Mouse (Mus musculus) erythroblast, embryonic 14.5 days (primary cell): ENCODE data around the gene Birc7. TPM values are rescaled to one million over a fixed set of nuclear protein-coding genes. Genes with fewer than 3 reads are reported as not detected.

ENCODE experiments used
- H3K27me3 ChIP-seq: 2 replicates; pipeline ENCODE4 v1.6.1; 2012; ENCODE audit warnings: inconsistent platforms; ENCODE audit not compliant: control insufficient read depth
- H3K36me3 ChIP-seq: 2 replicates; pipeline ENCODE4 v1.6.1; 2012; ENCODE audit warnings: mild to moderate bottlenecking, inconsistent platforms; ENCODE audit not compliant: control insufficient read depth
- H3K4me1 ChIP-seq: 2 replicates; pipeline ENCODE4 v1.6.1; 2012; ENCODE audit warnings: inconsistent platforms; ENCODE audit not compliant: control insufficient read depth
- H3K4me3 ChIP-seq: replicated peaks from 2 replicates; pipeline ENCODE3; 2012; ENCODE audit warnings: moderate library complexity, mild to moderate bottlenecking, inconsistent platforms
- H3K9me3 ChIP-seq: 2 replicates; pipeline ENCODE4 v1.6.1; 2012; ENCODE audit warnings: low read length, inconsistent platforms, mixed read lengths; ENCODE audit not compliant: control insufficient read depth
- GATA1 ChIP-seq: IDR thresholded peaks from 2 replicates; pipeline ENCODE4 v1.6.1; 2012; ENCODE audit warnings: low read length, inconsistent platforms, mixed read lengths
- TAL1 ChIP-seq: IDR thresholded peaks from 3 replicates; pipeline ENCODE4 v1.6.1; 2012; ENCODE audit warnings: low read length, inconsistent platforms, mixed read lengths
- polyA plus RNA-seq: library from polyadenylated mRNA; stranded (reverse); fragments of >175 nt; gene quantifications from 2 replicates; pipeline ENCODE4 v1.2.3, GENCODE M21; 2012

Gene Birc7
- not detected in 2 replicates for polyA plus RNA-seq

DNA sequence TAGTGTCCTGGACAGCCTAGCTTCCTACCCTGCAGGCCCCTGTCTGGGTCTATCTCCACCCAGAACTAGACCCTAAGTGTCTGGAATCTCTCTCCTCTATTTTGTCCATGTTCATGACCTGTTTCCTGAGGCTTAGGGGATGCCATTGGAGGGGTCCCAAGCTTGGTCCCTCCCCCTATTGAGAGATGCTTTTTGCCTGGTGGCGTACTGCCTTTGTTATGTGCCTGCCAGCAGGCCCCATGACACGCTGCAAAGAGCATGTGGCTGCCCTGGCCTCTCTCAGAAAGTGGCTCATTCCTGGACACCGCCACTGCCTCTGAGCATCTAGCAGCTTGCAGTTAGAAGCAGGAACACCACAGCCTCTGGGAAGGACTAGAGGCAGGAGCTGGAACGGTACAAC lies at the start of gene Birc7:
Birc7 (plus strand) TSS at position 301 of the 400 bp plus-strand sequence.
- TF ChIP-seq GATA1 (no peak), TAL1 (no peak)
- Histone ChIP-seq H3K36me3 (no peaks in the 10 kb centered on the region), H3K9me3 (no peaks in the 10 kb centered on the region), H3K27me3 (peaks cover 4% of the 10 kb centered on the region), H3K4me3 (no peak within 1 kb of the TSS), H3K4me1 (no peaks in the 10 kb centered on the region)

GRCm38 (mm10) chr2:180879365-180880067 lies 49.3 kb upstream of the Birc7 start:
- no peaks in the 10 kb centered on the region for H3K4me1 ChIP-seq

GRCm38 (mm10) chr2:180881281-180881680 lies 47.5 kb upstream of the Birc7 start:
- H3K4me1 ChIP-seq = no peaks in the 10 kb centered on the region
- H3K27me3 ChIP-seq = no peaks in the 10 kb centered on the region; the same call in 1 of the 2 replicates
- H3K36me3 ChIP-seq = no peaks in the 10 kb centered on the region
- no peak overlapping the region for H3K4me3 ChIP-seq
- no peak for TF ChIP-seq TAL1
- no peak for TF ChIP-seq GATA1
- no peaks in the 10 kb centered on the region for H3K9me3 ChIP-seq

More at GRCm38 (mm10) chr2:180879365-180880067, 49.3 kb upstream of the Birc7 start:
- no peak for TF ChIP-seq GATA1
- no peak for TF ChIP-seq TAL1
- Histone ChIP-seq H3K27me3 (no peaks in the 10 kb centered on the region), H3K4me3 (no peak overlapping the region), H3K9me3 (no peaks in the 10 kb centered on the region), H3K36me3 (no peaks in the 10 kb centered on the region)

- TF ChIP-seq GATA1 (no peak), TAL1 (no peak)
- Histone ChIP-seq H3K27me3 (peaks cover 28% of the 10 kb centered on the region), H3K36me3 (no peaks in the 10 kb centered on the region), H3K4me1 (no peaks in the 10 kb centered on the region), H3K4me3 (no peak overlapping the region), H3K9me3 (no peaks in the 10 kb centered on the region)
Measured at GRCm38 (mm10) chr2:180885270-180885669, 43.6 kb upstream of the Birc7 start.

DNA sequence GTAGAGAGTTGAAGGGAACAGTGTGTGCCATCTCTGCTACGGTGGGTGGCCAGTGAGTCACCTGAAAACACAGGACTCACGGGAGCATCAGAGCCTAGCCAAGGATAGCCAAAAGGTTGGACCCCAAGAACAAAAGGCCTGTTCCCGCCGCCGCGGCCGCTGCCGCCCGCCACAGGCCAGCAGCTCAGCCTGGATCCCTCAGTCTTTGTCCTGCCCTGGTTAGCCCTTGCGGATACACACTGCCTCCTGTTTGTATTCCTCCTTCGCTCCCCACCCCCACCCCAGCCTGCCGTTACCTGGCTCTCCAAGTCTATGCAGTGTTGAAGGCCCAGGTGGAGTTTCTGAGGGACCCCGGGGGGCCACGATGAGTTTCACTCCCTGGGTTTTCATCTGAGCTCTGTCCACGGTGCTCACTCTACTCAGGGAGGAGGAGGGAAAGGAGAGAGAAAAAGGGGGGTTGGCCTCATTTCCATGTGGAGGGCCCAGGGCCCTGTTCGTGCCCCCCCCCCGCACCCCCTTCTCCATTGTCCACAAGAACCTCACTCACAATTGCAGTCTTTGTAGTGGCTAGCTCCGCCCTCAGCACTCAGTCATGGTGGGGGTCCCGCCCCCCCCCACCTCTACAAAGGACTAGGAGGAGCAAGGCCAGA lies 39.4 kb upstream of the Birc7 start:
- peaks cover 5% of the 10 kb centered on the region; the same call in 1 of the 2 replicates for H3K9me3 ChIP-seq
- H3K36me3 ChIP-seq = no peaks in the 10 kb centered on the region
- H3K4me1 ChIP-seq = peaks cover 4% of the 10 kb centered on the region
- H3K27me3 ChIP-seq = peaks cover 69% of the 10 kb centered on the region
- no peak overlapping the region for H3K4me3 ChIP-seq
- TF ChIP-seq GATA1 (no peak), TAL1 (no peak)

- H3K4me1 ChIP-seq = peaks cover 4% of the 10 kb centered on the region
- H3K4me3 ChIP-seq = no peak overlapping the region
- peaks cover 74% of the 10 kb centered on the region for H3K27me3 ChIP-seq
- peaks cover 6% of the 10 kb centered on the region; the same call in 1 of the 2 replicates for H3K9me3 ChIP-seq
- TF ChIP-seq TAL1 (no peak), GATA1 (no peak)
- no peaks in the 10 kb centered on the region for H3K36me3 ChIP-seq
Measured at GRCm38 (mm10) chr2:180889921-180890280, 38.9 kb upstream of the Birc7 start.

DNA sequence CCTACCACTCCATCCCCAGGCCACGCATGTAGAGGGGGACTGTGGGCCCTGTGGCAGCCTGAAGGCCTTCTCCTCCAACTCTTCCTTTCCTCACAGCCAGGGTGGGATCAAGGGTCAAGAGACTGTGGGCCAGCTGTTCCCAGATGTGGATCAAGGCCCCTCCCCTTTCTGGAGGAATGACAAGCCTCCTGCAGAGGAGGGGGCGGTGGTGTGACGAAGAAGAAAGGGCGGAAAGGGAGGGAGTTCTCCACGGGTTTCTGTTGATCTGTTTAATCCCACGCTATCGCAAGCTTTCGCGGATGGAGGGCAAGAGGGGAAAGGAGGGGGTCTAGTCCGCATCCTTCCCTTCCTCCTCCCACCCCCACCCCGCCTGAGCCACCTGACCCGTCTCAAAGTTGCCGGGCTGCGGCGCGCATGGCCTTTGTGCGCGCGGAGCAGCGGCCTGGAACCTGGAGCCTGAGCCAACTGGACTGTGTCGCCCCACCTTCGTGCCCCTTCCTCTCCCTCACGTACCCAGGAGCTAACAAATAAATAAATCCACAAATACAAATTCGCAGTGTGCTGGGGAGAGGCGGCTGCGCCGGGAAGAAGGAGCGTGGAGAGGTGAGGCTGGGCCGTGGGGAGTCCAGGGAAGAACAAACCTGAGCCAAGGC lies 38.3 kb upstream of the Birc7 start:
- H3K4me3 ChIP-seq = no peak overlapping the region
- H3K36me3 ChIP-seq = no peaks in the 10 kb centered on the region
- no peak for TF ChIP-seq GATA1
- no peak for TF ChIP-seq TAL1
- peaks cover 6% of the 10 kb centered on the region; the same call in 1 of the 2 replicates for H3K9me3 ChIP-seq
- H3K27me3 ChIP-seq = peaks cover 81% of the 10 kb centered on the region
- H3K4me1 ChIP-seq = peaks cover 4% of the 10 kb centered on the region

DNA sequence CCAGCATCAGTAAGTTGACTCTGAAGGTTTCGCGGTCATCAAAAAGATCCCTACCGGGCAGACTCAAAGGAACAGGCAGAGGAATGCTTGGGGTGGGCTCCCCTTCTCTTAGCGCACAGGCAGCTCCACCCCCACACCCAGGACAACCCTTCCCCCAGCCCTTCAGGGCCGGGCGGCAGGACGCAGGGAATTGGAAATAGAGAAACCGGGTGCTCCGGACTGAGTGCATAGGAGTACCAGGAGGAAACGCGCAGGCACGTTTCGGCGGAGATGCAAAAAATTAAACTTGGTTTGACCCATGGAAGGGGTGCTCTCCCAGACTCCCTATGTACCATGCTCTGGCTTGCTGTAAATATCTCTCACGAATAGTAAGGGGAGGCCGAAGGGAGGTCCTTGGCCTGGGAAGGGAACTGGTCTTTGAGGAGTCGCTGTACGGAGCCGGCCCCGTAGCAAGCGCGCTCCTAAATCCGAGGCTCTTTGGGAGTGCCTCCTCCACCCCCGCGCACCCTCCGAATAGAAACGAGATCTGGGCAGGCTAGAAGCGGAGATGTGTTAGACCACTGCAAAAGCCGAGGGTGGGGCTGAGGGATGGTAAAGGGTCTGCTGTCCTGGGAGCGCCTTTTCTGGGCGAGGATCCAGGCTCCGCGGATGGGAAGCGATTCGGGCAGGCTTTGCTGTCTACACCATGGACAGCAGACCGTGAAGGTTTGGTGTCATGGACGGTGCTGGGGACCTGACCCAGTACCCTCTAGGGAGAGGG lies 37.6 kb upstream of the Birc7 start:
- no peak for TF ChIP-seq TAL1
- TF ChIP-seq GATA1 = no peak
- Histone ChIP-seq H3K4me1 (peaks cover 4% of the 10 kb centered on the region), H3K4me3 (no peak overlapping the region), H3K27me3 (peaks cover 88% of the 10 kb centered on the region), H3K36me3 (no peaks in the 10 kb centered on the region), H3K9me3 (peaks cover 6% of the 10 kb centered on the region; the same call in 1 of the 2 replicates)
